8 mouse cellular contexts compared by ENCODE assay signal in genomic region chr9:119937005-119937773, GRCm38 (mm10). TPM values are rescaled to one million over a fixed set of nuclear protein-coding genes. Genes with fewer than 3 reads are reported as not detected.
DNase-seq lines count a peak whose midpoint lies in the region; ATAC-seq and TF ChIP-seq lines count a peak whose summit lies in the region.

Gorasp1 (minus strand) TSS chr9:119937565.
Ttc21a (plus strand) TSS chr9:119937606.

- DNase-seq in ZHBTc4 (ENCODE audit: low read depth, low spot score) = peak; percentile 97
- peak; percentile 97 for DNase-seq in gastrocnemius, adult 2 months
- peak; percentile 96 for DNase-seq in hindbrain, postnatal 0 days (ENCODE audit: low spot score)
- peak; percentile 90 to 93 for DNase-seq in left cerebral cortex, adult 2 months (ENCODE audit: extremely low spot score in 1 of 2, low spot score in 2 of 2)
- peak; percentile 92 to 97 for DNase-seq in right cerebral cortex, adult 2 months (ENCODE audit: low spot score in 2 of 2)
- peak; percentile 97 for DNase-seq in urinary bladder, postnatal 14 days (ENCODE audit: low spot score)

- peak within 1 kb of the TSS; percentile 93 for H3K27ac ChIP-seq in gastrocnemius, adult 2 months
- peak within 1 kb of the TSS; percentile 70; the same call in 1 of the 2 replicates for H3K27ac ChIP-seq in hindbrain, postnatal 0 days
- peak within 1 kb of the TSS; percentile 88 for H3K27ac ChIP-seq in left cerebral cortex, adult 2 months

- 1% methylated on average over 40 of the region's 40 CpGs for WGBS in hindbrain, postnatal 0 days

- H3K36me3 ChIP-seq in hindbrain, postnatal 0 days (ENCODE audit: insufficient read depth, low read length) = no peaks in the 10 kb centered on the region

- H3K9me3 ChIP-seq in hindbrain, postnatal 0 days (ENCODE audit: low read length) = no peaks in the 10 kb centered on the region

- no peak for TF ChIP-seq CTCF in gastrocnemius, adult 2 months (IDR thresholded peaks at IDR 0.05)
- TF ChIP-seq CTCF in hindbrain, postnatal 0 days (IDR thresholded peaks at IDR 0.05; ENCODE audit: low read depth) = no peak
- no peak for TF ChIP-seq CTCF in left cerebral cortex, adult 2 months (IDR thresholded peaks at IDR 0.05)

- intact Hi-C loops in gastrocnemius, adult 2 months (cut with DNase I) = loop anchor here (10.0 kb wide), 1 partner anchor 138 kb away; no protein-coding TSS in a partner anchor
- intact Hi-C loops in left cerebral cortex, adult 2 months (cut with DNase I) = no loop called here

- H3K4me1 ChIP-seq in hindbrain, postnatal 0 days (ENCODE audit: insufficient read depth, low read length) = peaks cover 5% of the 10 kb centered on the region; the same call in 1 of the 2 replicates

- peak; percentile 87 for ATAC-seq in common myeloid progenitor, adult 5-6 weeks (replicated peaks; ENCODE audit: low read depth, poor library complexity, severe bottlenecking)
- peak; percentile 95 for ATAC-seq in hindbrain, postnatal 0 days
- ATAC-seq in megakaryocyte, adult 5-6 weeks (ENCODE audit: poor library complexity, severe bottlenecking) = peak; percentile 92

- H3K4me3 ChIP-seq in gastrocnemius, adult 2 months = peak within 1 kb of the TSS; percentile 96
- peak within 1 kb of the TSS; percentile 65 for H3K4me3 ChIP-seq in hindbrain, postnatal 0 days (ENCODE audit: low read length)
- H3K4me3 ChIP-seq in left cerebral cortex, adult 2 months = peak within 1 kb of the TSS; percentile 87

- no peaks in the 10 kb centered on the region for H3K27me3 ChIP-seq in hindbrain, postnatal 0 days (ENCODE audit: insufficient read depth, low read length)

- peak within 1 kb of the TSS; percentile 78 for H3K4me2 ChIP-seq in hindbrain, postnatal 0 days (ENCODE audit: low read depth, low read length)

- peak within 1 kb of the TSS; percentile 84 for H3K9ac ChIP-seq in hindbrain, postnatal 0 days (replicated peaks; ENCODE audit: low read length)

RNA-seq across cellular contexts. Expression of gene Gorasp1, which starts in this region (rescaled TPM):
- total RNA-seq in common myeloid progenitor, adult 5-6 weeks (2017) = 6.3 and 11.6 TPM in 2 replicates
- 10 to 100 TPM; 20.5 to 21.4 TPM for total RNA-seq in gastrocnemius, adult 2 months (2021)
- 28.1 and 48.4 TPM in 2 replicates for total RNA-seq in hindbrain, postnatal 0 days (2014; rRNA removed)
- polyA plus RNA-seq in hindbrain, postnatal 0 days (2015; fragmentation: Nextera tagmentation; extraction: Ambion mirVana) = 20.9 and 21.1 TPM in 2 replicates
- 10 to 100 TPM; 30.7 to 38.0 TPM for total RNA-seq in left cerebral cortex, adult 2 months (2021)
- total RNA-seq in megakaryocyte, adult 5-6 weeks (2015) = 3.2 and 4.5 TPM in 2 replicates
- total RNA-seq in megakaryocyte, adult 5-6 weeks (2017) = 2.3 and 3.9 TPM in 2 replicates

RNA-seq across cellular contexts. Expression of gene Ttc21a, which starts in this region (rescaled TPM):
- 0.15 and 0.46 TPM in 2 replicates for total RNA-seq in common myeloid progenitor, adult 5-6 weeks (2017)
- not detected for total RNA-seq in gastrocnemius, adult 2 months (2021)
- total RNA-seq in hindbrain, postnatal 0 days (2014; rRNA removed) = 4.7 and 4.9 TPM in 2 replicates
- 0.90 and 1.1 TPM in 2 replicates for polyA plus RNA-seq in hindbrain, postnatal 0 days (2015; fragmentation: Nextera tagmentation; extraction: Ambion mirVana)
- total RNA-seq in left cerebral cortex, adult 2 months (2021) = under 1 TPM; 0.45 to 0.77 TPM
- total RNA-seq in megakaryocyte, adult 5-6 weeks (2015) = 0.22 and 0.41 TPM in 2 replicates
- total RNA-seq in megakaryocyte, adult 5-6 weeks (2017) = 0.28 and 0.55 TPM in 2 replicates

Comparison
In these comparisons a context has a peak if more than half of its experiments do, and no peak if none do; other contexts are left out.
1. Peak in every context shown above with its lines: DNase-seq, ATAC-seq, H3K4me3 ChIP-seq and H3K27ac ChIP-seq.